Mouse (Mus musculus): ENCODE measurements around the gene Defb19. TPM values are rescaled to one million over a fixed set of nuclear protein-coding genes. Genes with fewer than 3 reads are reported as not detected.
A peak's percentile ranks its signal among the peaks of the same experiment; 100 is the strongest.

Defb19 gene
- total RNA-seq (2021) (not detected), polyA plus RNA-seq (2012; rRNA removed) (0.43 and 0.97 TPM in 2 replicates)
- long read RNA-seq, partial matches to known transcripts = 0 of 1 reads
- long read RNA-seq, other reads (novel, unspliced or antisense) = 1 of 1 reads

DNA sequence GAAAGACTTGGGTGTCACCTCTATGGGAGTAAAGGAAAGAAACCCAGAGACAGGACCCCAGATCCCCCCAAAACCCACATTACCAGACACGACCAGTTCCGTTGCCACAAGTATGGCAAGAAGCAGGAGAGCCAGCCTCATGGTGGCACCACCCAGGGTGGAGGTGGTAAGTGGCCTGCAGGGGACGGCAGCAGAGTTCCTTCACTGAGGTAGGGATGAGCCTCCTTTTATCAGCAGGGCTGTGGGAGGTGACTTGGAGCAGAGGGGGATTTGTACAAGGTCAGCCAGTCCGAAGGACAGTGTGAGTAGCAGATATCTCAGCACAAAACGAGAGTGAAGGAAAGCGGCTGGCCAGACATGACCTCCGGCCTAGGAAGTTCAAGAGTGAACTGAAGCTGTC, at the start of gene Defb19:
Gene Defb19 (minus strand): TSS at position 206 of the 400 bp plus-strand sequence.
- WGBS = 67% methylated on average over 7 of the region's 7 CpGs
- H3K79me2 ChIP-seq (replicated peaks; ENCODE audit: control insufficient read depth, insufficient read depth, low read length) = no peaks in the 10 kb centered on the region
- no peak for DNase-seq
- H3K4me3 ChIP-seq = no peak within 1 kb of the TSS
- no peak within 1 kb of the TSS for H3K9ac ChIP-seq (ENCODE audit: low read depth, low read length)
- no peaks in the 10 kb centered on the region; the same call in 1 of the 2 replicates for H3K27me3 ChIP-seq (ENCODE audit: control insufficient read depth, insufficient read depth, low read length)
- no peak within 1 kb of the TSS for H3K27ac ChIP-seq
- TF ChIP-seq POLR2A (IDR thresholded peaks at IDR 0.05; ENCODE audit: insufficient read depth, low read depth, low read length) (no peak), CTCF (IDR thresholded peaks at IDR 0.05) (no peak), EP300 (IDR thresholded peaks at IDR 0.05; ENCODE audit: insufficient read depth, low read depth, low read length) (no peak)
- intact Hi-C loops (cut with DNase I) = no loop called here
- H3K36me3 ChIP-seq (ENCODE audit: control insufficient read depth, insufficient read depth, low read length) = no peaks in the 10 kb centered on the region
- no peaks in the 10 kb centered on the region for H3K4me1 ChIP-seq (ENCODE audit: control insufficient read depth, insufficient read depth, low read length)

- intact Hi-C loops (cut with DNase I) = no loop called here
- TF ChIP-seq EP300 (IDR thresholded peaks at IDR 0.05; ENCODE audit: insufficient read depth, low read depth, low read length) (no peak), CTCF (IDR thresholded peaks at IDR 0.05) (no peak), POLR2A (IDR thresholded peaks at IDR 0.05; ENCODE audit: insufficient read depth, low read depth, low read length) (no peak)
- Histone ChIP-seq H3K36me3 (ENCODE audit: control insufficient read depth, insufficient read depth, low read length) (no peaks in the 10 kb centered on the region), H3K27me3 (ENCODE audit: control insufficient read depth, insufficient read depth, low read length) (peaks cover 3% of the 10 kb centered on the region; the same call in 1 of the 2 replicates), H3K4me3 (no peak overlapping the region; the same call in 1 of the 2 replicates), H3K9ac (ENCODE audit: low read depth, low read length) (no peak overlapping the region), H3K27ac (no peak overlapping the region; the same call in 1 of the 2 replicates), H3K79me2 (replicated peaks; ENCODE audit: control insufficient read depth, insufficient read depth, low read length) (no peaks in the 10 kb centered on the region), H3K4me1 (ENCODE audit: control insufficient read depth, insufficient read depth, low read length) (peaks cover 2% of the 10 kb centered on the region; the same call in 1 of the 2 replicates)
- WGBS = 73% methylated on average over 6 of the region's 6 CpGs
- DNase-seq = no peak
Measured at GRCm38 (mm10) chr2:152629904-152630303, 49.8 kb upstream of the Defb19 start.

DNA sequence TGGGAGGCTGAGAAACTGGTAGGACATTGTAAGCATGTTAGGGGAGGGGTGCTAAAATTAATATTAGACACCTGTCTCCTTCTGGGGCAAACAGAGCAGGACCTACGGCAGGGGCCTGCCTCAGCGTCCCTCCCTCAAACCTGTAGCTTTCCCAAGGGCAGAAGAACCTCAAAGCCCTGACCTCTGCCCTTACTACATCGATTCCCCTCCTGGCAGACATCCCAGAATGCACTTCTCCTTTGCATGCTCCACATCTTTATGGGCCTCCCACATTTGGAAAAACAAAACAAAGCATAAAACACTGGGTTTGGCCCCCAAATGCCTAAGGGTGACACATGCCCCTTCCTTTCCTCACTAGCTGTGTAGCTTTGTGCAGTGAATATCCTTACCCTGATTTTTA, 49.1 kb upstream of the Defb19 start:
- H3K27me3 ChIP-seq (ENCODE audit: control insufficient read depth, insufficient read depth, low read length) = peaks cover 3% of the 10 kb centered on the region; the same call in 1 of the 2 replicates
- no peaks in the 10 kb centered on the region for H3K36me3 ChIP-seq (ENCODE audit: control insufficient read depth, insufficient read depth, low read length)
- no peak for TF ChIP-seq POLR2A (IDR thresholded peaks at IDR 0.05; ENCODE audit: insufficient read depth, low read depth, low read length)
- DNase-seq = no peak
- H3K27ac ChIP-seq = no peak overlapping the region; the same call in 1 of the 2 replicates
- 51% methylated on average over 3 of the region's 3 CpGs for WGBS
- peaks cover 2% of the 10 kb centered on the region; the same call in 1 of the 2 replicates for H3K4me1 ChIP-seq (ENCODE audit: control insufficient read depth, insufficient read depth, low read length)
- H3K79me2 ChIP-seq (replicated peaks; ENCODE audit: control insufficient read depth, insufficient read depth, low read length) = no peaks in the 10 kb centered on the region
- no peak overlapping the region; the same call in 1 of the 2 replicates for H3K4me3 ChIP-seq
- H3K9ac ChIP-seq (ENCODE audit: low read depth, low read length) = peak overlapping the region; percentile 1
- intact Hi-C loops (cut with DNase I) = no loop called here

DNA sequence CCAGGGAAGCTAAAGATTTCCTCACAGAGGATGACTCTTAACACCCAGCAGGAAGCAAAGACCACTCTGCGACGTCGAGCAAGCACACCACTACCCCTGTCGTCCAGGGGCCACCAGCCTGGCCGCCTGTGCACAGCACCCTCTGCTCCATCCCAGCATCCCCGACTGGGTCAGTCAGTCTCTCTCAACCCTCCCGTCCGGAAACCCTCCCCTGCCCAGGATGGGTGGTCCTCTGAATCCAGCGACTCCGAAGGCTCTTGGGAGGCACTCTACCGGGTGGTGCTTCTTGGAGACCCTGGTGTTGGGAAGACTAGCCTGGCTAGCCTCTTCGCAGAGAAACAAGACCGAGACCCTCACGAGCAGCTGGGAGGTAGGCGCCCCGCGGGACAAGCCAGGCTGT, 48.0 kb upstream of the Defb19 start:
- DNase-seq = peak in 1 of 2 experiments; percentile 53
- Histone ChIP-seq H3K36me3 (ENCODE audit: control insufficient read depth, insufficient read depth, low read length) (no peaks in the 10 kb centered on the region), H3K4me1 (ENCODE audit: control insufficient read depth, insufficient read depth, low read length) (no peaks in the 10 kb centered on the region), H3K9ac (ENCODE audit: low read depth, low read length) (peak overlapping the region; percentile 76), H3K27ac (peak overlapping the region; percentile 75), H3K79me2 (replicated peaks; ENCODE audit: control insufficient read depth, insufficient read depth, low read length) (no peaks in the 10 kb centered on the region), H3K27me3 (ENCODE audit: control insufficient read depth, insufficient read depth, low read length) (peaks cover 3% of the 10 kb centered on the region; the same call in 1 of the 2 replicates), H3K4me3 (peak overlapping the region; percentile 23)
- TF ChIP-seq CTCF (IDR thresholded peaks at IDR 0.05) (no peak), EP300 (IDR thresholded peaks at IDR 0.05; ENCODE audit: insufficient read depth, low read depth, low read length) (no peak), POLR2A (IDR thresholded peaks at IDR 0.05; ENCODE audit: insufficient read depth, low read depth, low read length) (no peak)
- intact Hi-C loops (cut with DNase I) = no loop called here
- 51% methylated on average over 17 of the region's 17 CpGs for WGBS

GRCm38 (mm10) chr2:152626774-152627591, 46.9 kb upstream of the Defb19 start, which contains the start of gene Rem1:
Rem1 (plus strand) TSS chr2:152626951.
- intact Hi-C loops (cut with DNase I) = no loop called here
- DNase-seq = peak; percentile 67 to 73
- TF ChIP-seq EP300 (IDR thresholded peaks at IDR 0.05; ENCODE audit: insufficient read depth, low read depth, low read length) (no peak), POLR2A (IDR thresholded peaks at IDR 0.05; ENCODE audit: insufficient read depth, low read depth, low read length) (0 out of 2 replicates have a peak, but pooled peaks have one; percentile 54), CTCF (IDR thresholded peaks at IDR 0.05) (no peak)
- H3K36me3 ChIP-seq (ENCODE audit: control insufficient read depth, insufficient read depth, low read length) = no peaks in the 10 kb centered on the region
- WGBS = 2% methylated on average over 59 of the region's 59 CpGs
- H3K27me3 ChIP-seq (ENCODE audit: control insufficient read depth, insufficient read depth, low read length) = peaks cover 3% of the 10 kb centered on the region; the same call in 1 of the 2 replicates
- peak within 1 kb of the TSS; percentile 50 for H3K4me3 ChIP-seq
- H3K9ac ChIP-seq (ENCODE audit: low read depth, low read length) = peak within 1 kb of the TSS; percentile 76
- H3K79me2 ChIP-seq (replicated peaks; ENCODE audit: control insufficient read depth, insufficient read depth, low read length) = no peaks in the 10 kb centered on the region
- no peaks in the 10 kb centered on the region for H3K4me1 ChIP-seq (ENCODE audit: control insufficient read depth, insufficient read depth, low read length)
- peak within 1 kb of the TSS; percentile 75 for H3K27ac ChIP-seq

- intact Hi-C loops (cut with DNase I) = no loop called here
- Histone ChIP-seq H3K36me3 (ENCODE audit: control insufficient read depth, insufficient read depth, low read length) (no peaks in the 10 kb centered on the region), H3K9ac (ENCODE audit: low read depth, low read length) (no peak overlapping the region), H3K4me1 (ENCODE audit: control insufficient read depth, insufficient read depth, low read length) (peaks cover 4% of the 10 kb centered on the region), H3K27ac (no peak overlapping the region), H3K79me2 (replicated peaks; ENCODE audit: control insufficient read depth, insufficient read depth, low read length) (no peaks in the 10 kb centered on the region), H3K27me3 (ENCODE audit: control insufficient read depth, insufficient read depth, low read length) (peaks cover 3% of the 10 kb centered on the region; the same call in 1 of the 2 replicates), H3K4me3 (no peak overlapping the region)
- 11% methylated on average over 1 of the region's 1 CpGs for WGBS
- DNase-seq = no peak
- TF ChIP-seq CTCF (IDR thresholded peaks at IDR 0.05) = no peak
- no peak for TF ChIP-seq POLR2A (IDR thresholded peaks at IDR 0.05; ENCODE audit: insufficient read depth, low read depth, low read length)
- no peak for TF ChIP-seq EP300 (IDR thresholded peaks at IDR 0.05; ENCODE audit: insufficient read depth, low read depth, low read length)
Measured at GRCm38 (mm10) chr2:152625256-152625655, 45.1 kb upstream of the Defb19 start.

Measured in heart, adult 2 months (tissue).